1 mouse cellular context compared by ENCODE assay signal in genomic region chr7:110279183-110279582, GRCm38 (mm10).
TF ChIP-seq lines count a peak whose summit lies in the region.

No protein-coding gene starts in this region.

TF ChIP-seq in CH12.LX, 34 proteins besides CTCF, POLR2A, EP300 and RAD21 (continued from another document):
- TF ChIP-seq CHD2 (IDR thresholded peaks at IDR 0.05; ENCODE audit: low read length) = no peak
- no peak for TF ChIP-seq MAZ (IDR thresholded peaks at IDR 0.05; ENCODE audit: low read depth, low read length)
- no peak for TF ChIP-seq MYC (IDR thresholded peaks at IDR 0.05; ENCODE audit: low read depth, low read length)
- no peak for TF ChIP-seq PAX5 (IDR thresholded peaks at IDR 0.05; ENCODE audit: low read length)
- no peak for TF ChIP-seq ETS1 (conservative IDR thresholded peaks at IDR 0.05; ENCODE audit: low read depth, low read length)
- TF ChIP-seq NRF1 (IDR thresholded peaks at IDR 0.05; ENCODE audit: low read depth, low read length) = no peak
- no peak for TF ChIP-seq TBP (conservative IDR thresholded peaks at IDR 0.05; ENCODE audit: low read depth, low read length)
- no peak for TF ChIP-seq CHD1 (IDR thresholded peaks at IDR 0.05; ENCODE audit: low read depth, low read length)
- no peak for TF ChIP-seq USF2 (conservative IDR thresholded peaks at IDR 0.05; ENCODE audit: low read depth, low read length)
- TF ChIP-seq MAX (IDR thresholded peaks at IDR 0.05; ENCODE audit: low read length) = no peak
- TF ChIP-seq MEF2A (IDR thresholded peaks at IDR 0.05; ENCODE audit: borderline replicate concordance, low read depth, low read length) = no peak
- no peak for TF ChIP-seq KAT2A (IDR thresholded peaks at IDR 0.05; ENCODE audit: insufficient replicate concordance, low read length)
- no peak for TF ChIP-seq ZMIZ1 (IDR thresholded peaks at IDR 0.05; ENCODE audit: low read depth, low read length)
- TF ChIP-seq ELF1 (IDR thresholded peaks at IDR 0.05; ENCODE audit: low read depth, low read length) = no peak
- no peak for TF ChIP-seq SMC3 (IDR thresholded peaks at IDR 0.05; ENCODE audit: low read depth, low read length)
- TF ChIP-seq SIN3A (IDR thresholded peaks at IDR 0.05; ENCODE audit: low read length) = no peak
